Mouse (Mus musculus): ENCODE measurements around the gene Gaa.
"Not testable (repeated sequence)": the region's sequence is repeated elsewhere in the genome, so short reads cannot be mapped to it uniquely, and the experiment has no call there.

Gene Gaa

DNA sequence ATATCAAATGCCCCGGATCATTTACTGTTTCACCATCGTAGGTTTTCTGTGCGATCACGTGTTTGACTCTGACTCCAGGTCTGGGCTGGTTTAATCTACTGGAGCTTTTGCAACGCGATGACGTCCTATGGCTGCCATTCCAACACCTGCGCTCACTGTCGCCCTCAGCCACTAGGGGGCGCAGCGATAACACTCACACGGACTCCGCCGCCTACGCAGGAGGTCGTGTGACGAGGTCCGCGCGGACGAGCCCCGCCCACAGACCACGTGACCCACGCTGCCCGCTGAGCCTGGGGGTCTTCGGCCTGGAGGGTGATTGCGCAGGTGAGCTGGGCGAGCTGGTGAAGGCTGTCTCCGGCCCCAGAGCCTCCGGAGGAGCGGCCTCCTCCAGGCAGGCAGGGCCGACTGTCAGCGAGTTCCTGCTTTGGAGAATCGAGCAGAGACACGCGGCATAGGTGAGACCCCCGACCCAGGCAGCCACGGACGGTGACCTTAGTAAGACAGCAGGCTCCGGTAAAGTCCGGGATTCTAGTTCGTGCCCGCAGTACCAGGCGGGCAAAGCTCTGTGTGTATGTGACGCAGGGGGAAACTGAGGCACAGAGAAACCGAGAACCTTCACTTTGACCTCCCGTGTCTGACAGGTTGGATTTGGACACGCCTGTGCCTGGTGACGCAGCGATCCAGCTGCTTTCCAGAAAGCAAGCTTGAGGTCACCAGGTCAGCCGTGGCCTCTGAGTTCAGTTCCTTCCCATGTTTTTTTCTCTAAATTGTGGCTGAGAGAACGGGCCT, at the start of gene Gaa:
Gene Gaa, plus strand, starts transcription at position 120 of the 789 bp plus-strand sequence.
- DNase-seq = peak; percentile 95

DNA sequence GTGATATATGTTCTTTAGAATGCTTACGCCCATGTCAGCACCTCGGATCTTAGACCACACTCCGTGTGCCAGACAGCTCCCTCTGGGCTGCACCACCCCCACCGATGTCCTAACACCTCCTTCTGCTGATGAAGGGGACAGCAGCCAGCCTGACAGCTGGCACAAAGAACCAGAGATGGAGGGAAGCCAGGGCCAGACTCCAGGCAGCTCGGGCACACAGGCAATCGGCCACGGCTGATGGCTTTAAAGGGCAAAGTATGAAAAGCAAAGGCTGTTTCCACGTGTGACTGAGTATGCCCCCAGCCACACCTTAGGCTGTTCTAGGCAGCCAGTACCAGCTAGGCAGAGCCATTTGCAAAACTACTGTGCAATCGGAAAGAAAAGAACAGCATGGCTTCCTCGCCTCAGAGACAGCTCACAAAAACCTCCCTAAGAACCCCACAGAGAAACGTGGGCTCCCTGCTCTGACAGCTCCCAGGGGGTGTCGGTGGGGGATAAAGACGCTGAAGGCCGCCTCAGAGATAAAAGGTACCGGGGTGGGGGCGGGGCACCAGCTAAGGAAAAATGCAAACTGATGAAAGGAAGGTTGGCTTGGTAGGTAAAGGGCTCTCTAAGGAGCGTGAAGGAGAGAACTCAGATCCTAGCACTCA, 47.7 kb upstream of the Gaa start:
- DNase-seq = no peak

DNA sequence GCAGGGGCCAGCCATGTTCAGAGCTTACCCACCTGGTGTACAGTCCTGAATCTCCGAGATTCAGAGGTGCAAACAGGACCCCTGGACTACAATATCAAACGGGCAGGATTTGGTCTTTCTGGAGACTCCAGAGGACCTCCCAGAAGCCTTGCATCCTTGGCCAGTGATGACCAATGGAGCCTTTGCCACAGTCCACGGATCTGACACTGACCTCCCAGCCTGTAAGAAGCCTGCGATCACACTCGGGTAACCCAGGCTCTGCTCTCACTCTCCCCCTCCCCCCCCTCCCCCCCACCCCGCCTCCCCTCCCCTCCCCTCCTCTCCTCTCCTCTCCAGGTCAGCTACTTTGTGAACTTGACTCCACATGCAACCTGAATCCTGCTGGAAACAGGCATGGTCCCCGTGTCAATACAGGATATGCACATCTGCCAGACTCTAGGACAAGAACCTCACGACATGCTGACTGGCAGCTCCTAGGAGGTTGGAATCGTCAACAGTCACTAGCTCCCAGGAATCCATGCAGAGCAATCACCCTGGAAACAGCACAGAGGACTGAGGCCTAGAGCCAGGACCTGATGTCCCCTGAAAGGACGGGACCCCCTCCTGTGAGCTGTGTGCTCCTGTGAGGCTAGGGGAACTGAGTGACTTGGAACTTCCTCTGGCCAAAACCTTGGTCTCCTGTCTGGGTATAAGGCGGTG, 45.7 kb upstream of the Gaa start:
- DNase-seq = no peak

DNA sequence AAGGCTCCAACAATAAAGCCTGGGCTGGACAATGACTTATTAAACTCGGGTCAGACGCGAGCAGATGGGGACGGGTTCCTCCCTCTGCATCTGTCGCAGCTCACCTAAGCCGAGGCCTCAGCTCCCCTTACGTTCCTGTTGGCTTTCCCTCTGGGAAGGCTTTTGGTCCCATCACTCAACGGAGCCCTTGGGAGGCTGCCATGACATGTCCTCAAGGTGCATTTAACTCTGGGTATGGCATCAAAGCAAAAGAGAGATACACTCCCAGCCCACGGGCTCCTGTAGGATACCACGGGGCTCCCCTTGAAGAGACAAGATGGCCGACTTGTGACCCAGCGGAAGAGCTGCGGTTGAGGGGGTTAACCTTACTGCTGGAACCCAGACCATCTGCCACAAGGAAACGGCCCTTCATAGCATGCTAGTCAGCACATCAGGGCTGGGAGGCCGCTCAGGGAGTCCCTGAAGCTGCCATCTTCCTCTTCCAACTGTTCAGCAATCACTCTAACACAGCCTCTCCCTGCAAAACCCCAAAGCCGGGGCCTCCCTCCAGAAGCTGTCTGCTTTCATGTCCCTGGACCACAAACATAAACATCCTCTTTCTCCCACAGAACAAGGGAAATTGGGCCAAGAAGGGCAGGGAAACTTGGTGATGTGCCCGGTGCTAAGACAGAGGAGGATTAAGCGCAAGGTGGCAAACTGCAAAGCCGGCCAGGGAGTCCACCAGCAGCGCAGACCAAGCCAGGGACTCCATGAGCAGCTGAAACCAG, 44.4 kb upstream of the Gaa start:
- DNase-seq = no peak

DNA sequence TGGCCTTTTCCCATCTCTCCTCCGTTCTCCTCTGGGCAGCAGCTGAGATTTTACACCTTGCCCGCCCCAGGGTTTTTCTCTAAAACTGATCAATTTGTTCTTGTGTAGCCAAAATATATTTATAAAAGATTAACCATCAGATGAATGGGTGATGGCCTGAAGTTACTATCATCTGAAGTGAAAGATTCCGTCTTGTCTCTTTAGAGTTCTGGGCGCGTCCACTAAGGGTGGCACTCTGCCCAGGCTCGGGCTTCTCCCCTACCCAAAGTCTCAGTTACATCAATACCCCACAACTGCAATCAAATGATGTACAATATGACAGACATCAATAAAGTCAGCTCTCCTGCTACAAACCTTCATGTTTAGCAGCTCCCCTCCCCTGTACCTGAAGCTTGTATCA, 42.8 kb upstream of the Gaa start:
- DNase-seq = no peak

DNA sequence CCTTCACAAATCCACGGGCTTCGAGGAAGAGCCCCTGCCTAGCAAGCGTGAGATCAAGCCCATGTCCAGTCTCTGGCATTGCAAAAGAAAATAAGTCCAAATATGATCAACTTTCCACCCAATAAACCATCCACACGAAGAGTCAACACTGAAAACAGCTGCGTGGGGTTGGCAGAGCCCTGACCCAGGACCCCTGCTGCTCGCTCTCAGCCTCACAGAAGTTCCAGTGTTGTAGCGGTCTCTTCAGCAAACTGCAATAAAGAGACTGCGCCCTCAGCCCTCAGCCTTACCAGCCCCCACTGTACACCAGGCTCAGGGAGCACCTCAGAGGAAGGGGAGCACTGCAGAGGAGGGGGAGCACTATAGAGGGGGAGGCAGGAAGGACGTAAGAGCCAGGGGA, 42.1 kb upstream of the Gaa start:
- DNase-seq = no peak

DNA sequence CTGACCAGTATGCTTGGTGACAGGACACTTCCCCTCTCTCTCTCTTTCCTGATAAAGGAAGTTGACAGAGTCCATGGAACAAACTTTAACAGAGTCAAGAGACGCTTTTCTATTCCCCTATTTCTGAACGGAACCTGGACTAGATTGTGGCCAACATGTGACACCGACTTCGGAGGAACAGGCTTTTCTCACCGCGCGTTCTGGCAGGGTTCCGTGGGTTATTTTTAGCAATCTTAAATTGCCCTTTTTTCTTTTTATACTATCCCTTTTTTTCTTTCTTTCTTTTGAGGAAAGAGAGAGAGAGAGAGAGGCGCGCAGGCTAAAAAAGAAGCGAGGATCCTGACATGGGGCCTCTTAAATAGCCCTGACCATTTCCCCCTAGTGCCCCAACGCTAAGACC, 40.1 kb upstream of the Gaa start:
- DNase-seq = no peak

DNA sequence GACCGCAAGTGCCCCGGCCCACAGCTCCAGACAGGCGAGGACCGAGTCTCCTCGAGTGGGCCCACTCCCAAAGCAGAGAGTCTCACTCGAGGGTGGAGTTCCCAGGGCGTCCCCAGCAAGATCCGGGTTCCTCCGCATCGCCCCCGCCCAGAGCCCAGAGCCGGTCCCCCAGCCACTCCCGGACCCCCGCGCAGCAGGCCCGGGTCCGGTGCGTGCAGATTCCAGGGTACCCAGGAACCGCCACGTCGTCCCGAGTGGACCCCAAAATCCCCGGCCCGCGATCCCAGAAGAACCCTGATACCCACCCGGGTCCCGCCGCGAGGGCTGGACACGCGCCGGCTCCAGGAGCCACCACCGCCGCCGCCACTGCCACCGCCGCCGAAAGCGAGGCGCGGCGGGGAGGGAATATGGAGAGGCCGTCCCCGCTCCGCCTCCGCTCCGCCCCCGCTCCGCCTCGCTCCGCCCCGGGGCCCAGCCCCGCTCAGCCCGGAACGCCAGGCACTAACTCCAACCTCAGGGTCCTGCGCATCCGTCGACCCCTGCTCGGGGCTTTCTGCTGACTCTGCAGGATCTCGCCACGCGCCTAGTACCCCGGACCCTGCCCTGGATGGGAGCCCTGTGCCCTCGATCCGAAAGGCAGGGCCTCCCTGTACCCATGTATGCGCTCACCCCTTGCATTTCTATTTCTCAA, 39.5 kb upstream of the Gaa start, which contains the start of the genes Tbc1d16 and Ccdc40:
Gene Tbc1d16, minus strand, starts transcription at position 409 of the 691 bp plus-strand sequence.
Gene Ccdc40, plus strand, starts transcription at position 482 of the 691 bp plus-strand sequence.
- peak; percentile 69 for DNase-seq

DNA sequence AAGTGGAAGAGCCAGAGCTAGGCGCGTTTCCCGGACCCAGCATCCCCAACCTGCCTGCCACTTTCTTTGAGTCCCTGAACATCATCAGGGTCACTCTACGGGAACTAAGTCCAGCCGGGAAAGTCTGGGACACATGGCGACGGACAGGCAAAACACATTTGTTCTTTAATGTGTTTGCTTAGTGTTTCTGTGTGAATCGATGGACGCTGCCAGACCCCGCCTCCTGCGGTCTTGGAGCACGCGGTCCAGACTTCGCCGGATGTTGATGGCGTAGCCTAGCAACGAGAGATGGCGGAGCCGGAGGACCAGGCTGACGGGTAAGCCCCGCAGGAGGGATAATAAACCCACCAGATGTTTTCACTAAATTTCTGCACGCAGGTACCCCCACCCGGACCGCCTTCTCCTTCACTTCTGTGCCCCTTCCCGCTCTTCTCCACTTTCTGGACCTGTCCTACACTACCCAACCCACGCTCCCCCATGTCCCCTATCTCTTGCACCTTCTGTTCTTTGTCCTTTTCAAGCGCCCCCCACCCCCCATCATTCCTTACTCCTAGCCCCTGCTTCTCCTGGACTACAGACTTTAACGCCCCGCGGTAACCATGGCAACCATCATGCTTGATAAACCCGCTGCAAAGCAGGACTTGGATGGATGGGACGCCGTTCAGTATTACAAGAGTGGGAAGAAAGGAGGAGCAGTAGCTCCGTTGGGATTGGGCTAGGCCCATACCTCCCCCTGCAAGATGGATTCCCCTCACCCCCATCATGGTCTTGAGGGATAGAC, 38.7 kb upstream of the Gaa start:
- DNase-seq = peak; percentile 55

DNA sequence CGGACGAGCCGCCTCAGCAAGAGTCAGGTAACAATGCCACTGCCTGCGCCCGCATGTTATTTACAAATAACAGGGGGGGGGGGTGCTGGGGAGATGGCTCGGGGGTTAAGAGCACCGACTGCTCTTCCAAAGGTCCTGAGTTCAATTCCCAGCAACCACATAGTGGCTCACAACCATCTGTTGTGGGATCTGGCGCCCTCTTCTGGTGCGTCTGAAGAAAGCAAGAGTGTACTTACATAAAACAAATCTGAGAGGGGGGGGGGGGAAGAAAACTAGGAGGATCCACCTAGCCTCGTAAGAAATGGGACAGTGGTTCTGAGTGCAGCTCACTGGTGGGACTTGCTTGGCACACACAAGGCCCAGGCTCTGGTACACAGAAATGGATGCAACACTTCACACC, 32.9 kb upstream of the Gaa start:
- DNase-seq = no peak

DNA sequence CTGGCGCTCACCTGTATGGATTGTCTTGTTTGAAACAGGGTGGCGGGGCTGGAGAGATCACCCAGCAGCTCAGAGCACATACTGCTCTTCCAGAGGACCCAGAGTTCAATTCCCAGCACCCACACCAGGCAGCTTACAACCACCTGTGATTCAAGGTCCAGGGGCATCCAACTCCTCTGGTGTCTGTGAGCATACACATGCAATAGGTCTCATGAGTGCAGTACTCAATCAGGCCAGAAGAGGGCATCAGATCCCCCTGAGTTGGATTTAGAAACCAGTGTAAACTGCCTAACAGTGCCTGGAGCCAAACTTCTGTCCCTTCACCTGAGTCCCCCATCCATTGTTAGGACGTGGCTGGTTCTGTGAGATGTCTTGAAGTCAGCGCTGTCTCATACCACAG, 32.1 kb upstream of the Gaa start:
- DNase-seq = peak; percentile 60

DNA sequence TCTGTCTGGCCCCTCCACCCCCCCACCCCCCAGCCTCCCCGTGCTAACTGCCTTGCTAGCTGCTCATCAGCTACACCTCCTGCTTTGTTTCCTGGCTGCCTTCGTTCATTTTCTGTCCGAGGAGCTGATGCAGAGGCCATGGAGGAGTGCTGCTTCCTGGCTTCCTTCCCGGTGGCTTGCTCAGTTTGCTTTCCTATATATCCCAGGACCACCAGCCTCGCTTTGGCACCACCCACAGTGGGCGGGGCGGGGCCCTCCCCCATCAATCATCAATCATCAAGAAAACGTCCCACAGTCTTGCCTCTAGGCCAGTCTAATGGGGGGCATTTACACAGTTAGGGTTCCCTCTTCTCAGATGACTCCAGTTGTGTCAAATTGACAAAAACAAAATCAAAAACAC, 31.3 kb upstream of the Gaa start:
- DNase-seq = no peak

DNA sequence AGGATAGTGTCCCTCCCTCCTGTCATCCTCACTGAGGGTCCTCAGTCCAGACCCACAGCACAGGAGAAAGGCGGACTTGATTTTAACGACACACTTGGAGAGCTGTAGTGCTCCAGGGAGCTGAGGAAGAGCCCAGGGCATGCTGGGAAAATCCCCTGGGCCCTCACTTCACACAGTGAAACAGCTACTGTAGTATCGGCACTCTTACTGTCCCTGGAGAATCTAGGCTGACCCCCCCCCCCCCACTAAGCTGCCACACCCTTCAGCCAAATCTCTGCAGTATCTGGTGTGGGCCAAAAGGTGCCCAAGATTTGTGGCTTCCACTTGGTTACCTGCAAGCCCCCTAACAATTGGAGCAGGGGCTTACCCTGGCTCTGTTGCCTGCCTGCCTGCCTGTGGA, 30.7 kb upstream of the Gaa start:
- no peak for DNase-seq

DNA sequence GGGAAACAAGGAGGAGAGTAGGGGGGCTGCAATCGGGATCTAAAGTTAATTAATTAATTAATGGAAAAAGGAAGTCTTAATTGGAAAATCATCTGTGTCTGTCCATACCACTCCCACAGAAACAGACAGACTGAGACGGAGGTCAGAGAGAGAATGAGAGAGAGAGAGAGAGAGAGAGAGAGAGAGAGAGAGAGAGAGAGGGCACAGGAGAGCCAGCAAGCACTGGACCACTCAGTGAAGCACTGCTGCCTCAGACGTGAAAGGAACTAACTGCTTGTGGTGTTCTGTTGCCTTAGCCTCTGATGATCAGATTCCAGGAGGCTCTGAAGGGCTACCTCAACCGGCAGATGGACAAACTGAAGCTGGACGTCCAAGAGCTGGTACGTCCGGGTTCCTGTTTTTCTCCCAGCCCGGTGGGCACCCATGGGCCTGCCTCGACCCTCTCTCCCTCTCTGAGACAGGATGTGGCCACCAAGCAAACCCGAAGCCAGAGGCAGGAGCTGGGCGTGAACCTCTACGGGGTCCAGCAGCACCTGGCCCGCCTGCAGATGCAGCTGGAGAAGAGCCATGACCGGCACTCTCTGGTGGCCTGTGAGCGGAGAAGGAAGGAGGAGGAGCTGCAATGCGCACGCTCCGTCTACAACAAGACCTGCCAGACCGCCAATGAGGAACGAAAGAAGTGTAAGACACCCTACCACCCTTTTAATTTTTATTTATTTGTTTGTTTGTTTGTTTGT, 30.0 kb upstream of the Gaa start:
- DNase-seq = peak; percentile 43

DNA sequence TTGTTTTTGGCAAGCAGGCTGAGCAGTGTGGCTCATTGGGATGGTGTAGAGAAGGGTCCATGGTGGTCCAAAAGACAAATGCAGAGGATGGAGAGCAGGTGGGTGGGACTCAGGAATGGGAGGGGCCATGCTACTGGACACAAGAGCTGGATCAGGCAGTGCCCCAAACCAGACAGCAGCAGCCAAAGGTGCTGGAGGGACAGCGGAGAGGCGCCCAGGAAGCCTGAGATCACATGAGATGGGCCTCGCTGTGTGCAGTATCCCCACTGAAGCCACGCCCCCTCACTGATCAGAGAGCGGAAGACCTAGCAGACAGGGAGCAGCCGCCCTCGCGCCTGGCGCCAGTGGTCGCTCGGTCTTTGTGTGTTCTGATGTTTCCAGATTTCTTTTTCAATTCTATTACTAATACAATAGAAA, 29.4 kb upstream of the Gaa start:
- DNase-seq = peak; percentile 75

DNA sequence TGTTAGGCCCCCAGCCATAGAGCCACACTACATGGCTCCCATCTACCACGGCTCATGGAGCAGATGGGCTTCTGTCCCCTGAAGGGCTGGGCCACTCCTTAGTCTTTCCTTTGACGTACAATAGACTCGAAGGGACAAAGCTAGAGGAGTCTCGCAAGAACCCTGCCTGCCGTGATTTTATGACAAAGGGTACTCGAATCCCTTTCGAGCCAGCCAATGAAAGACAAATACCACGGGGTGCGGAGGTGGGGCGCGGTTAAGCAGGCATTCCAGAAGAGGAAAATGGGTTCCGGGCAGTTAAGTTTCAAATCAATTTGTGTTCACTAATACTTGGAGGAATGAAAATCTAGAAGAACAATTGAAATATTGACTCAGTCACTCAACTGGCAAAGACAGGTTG, 28.2 kb upstream of the Gaa start:
- no peak for DNase-seq

DNA sequence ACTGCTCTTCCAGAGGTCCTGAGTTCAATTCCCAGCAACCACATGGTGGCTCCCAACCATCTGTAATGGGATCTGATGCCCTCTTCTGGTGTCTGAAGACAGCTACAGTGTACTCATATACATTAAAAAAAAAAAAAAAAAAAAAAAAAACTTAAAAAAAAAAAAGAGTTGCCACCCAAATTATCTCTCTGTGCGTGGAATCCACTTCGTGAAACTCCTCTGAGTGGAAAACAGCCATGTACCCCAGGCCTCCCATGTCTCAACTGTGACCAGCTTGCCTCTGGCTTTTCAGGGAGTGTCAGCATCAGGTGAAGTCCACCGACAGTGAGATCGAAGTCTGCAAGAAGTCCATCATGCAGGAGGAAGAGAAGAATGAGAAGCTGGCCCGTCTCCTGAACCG, 22.1 kb upstream of the Gaa start:
- not testable (repeated sequence) for DNase-seq

DNA sequence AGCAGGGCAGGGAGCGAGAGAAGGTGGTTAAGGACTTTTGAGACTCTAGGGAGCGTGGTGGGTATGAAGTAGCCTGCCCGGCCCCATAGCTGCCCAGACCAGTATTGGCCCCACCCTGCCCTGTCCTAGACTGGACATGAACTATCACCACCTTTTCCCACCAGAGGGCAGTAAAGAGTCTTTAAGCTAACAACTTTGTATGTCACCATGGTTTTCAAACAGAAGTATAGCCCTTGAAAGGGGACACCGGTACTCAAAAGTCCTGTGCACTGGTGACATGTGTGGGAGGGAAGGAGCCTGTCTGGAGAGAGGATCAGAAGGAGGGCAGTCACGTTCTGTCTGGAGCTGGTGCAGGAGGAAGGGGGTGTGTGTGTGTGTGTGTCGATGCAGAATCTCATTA, 18.7 kb upstream of the Gaa start:
- peak; percentile 49 for DNase-seq

DNA sequence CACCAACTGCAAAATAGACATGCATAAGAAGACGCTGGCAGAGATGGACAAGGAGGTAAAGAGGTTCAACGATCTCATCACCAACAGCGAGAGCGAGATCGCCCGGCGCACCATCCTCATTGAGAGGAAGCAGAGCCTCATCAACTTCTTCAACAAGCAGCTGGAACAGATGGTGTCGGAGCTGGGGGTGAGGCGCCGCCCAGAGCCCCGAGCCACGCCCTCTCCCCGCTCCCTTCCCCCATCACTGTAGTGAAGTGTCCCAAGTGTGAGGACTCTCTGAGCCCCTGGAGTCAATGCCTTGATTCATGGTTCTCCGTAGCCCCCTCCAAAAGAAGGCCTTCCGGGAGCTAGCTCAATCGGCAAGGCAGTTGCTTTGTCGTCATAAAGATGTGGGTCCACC, 16.7 kb upstream of the Gaa start:
- DNase-seq = no peak

DNA sequence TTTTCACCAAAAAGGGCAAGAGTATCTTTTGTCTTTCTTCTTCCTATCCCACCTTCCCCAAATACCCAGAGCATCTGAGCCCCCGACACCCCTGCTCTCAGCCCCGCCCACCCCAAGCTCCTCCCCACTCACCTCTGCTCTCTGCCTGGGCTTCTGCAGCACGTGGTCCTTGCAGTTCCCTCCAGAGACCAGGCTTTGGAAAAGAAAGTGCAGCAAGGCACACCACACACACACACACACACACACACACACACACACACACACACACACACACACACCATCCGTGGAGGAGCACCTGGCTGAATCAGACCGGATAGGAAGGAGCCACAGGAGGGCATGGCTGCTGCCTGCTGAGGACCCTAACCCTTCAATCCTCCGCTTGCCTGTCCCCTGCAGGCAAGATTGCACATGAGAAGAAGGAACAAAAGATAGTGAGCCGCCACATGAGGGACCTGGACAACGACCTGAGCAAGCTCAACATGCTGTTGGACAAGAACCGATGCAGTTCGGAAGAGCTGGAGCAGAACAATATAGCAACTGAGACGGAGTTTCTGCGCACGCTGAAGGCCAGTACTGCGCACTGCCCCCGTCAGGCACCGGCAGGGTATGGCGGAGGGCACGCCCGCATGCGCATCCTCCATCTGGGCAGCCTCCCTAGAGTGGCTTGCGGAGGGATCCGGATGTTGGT, 14.7 kb upstream of the Gaa start:
- peak; percentile 61 for DNase-seq
